Mouse (Mus musculus) liver, embryonic 16.5 days (tissue): Measurements from ENCODE around the gene Dmbx1. TPM values are rescaled to one million over a fixed set of nuclear protein-coding genes. Genes with fewer than 3 reads are reported as not detected.

Experiments used
- ATAC-seq: fragments of 200-750 bp; cut with Nextera tagmentation; 2 replicates; pipeline ENCODE4 v1.8.0; 2017; ENCODE audit warnings: low read depth, mild to moderate bottlenecking, moderate number of reproducible peaks, moderate library complexity
- H3K27ac ChIP-seq: fragments of 300-500 bp; sonication (generic); 2 replicates; pipeline ENCODE4 v1.5.1; 2014; ENCODE audit warnings: mild to moderate bottlenecking, low read length
- H3K27me3 ChIP-seq: fragments of 300-500 bp; sonication (generic); 2 replicates; pipeline ENCODE4 v1.6.1; 2014; ENCODE audit warnings: low read depth, low read length, mixed read lengths; ENCODE audit not compliant: control insufficient read depth, insufficient read depth
- H3K36me3 ChIP-seq: fragments of 300-500 bp; sonication (generic); 2 replicates; pipeline ENCODE4 v1.6.1; 2014; ENCODE audit warnings: mild to moderate bottlenecking; ENCODE audit not compliant: control insufficient read depth, insufficient read depth
- H3K4me1 ChIP-seq: fragments of 300-500 bp; sonication (generic); 2 replicates; pipeline ENCODE4 v1.6.1; 2014; ENCODE audit warnings: low read depth, low read length, mixed read lengths; ENCODE audit not compliant: control insufficient read depth
- H3K4me2 ChIP-seq: fragments of 300-500 bp; sonication (generic); 2 replicates; pipeline ENCODE4 v1.6.1; 2014; ENCODE audit warnings: low read depth, low read length, mixed read lengths
- H3K4me3 ChIP-seq: fragments of 300-500 bp; sonication (generic); 2 replicates; pipeline ENCODE4 v1.5.1; 2014; ENCODE audit warnings: low read depth, mild to moderate bottlenecking, low read length
- H3K9ac ChIP-seq: fragments of 300-500 bp; sonication (generic); 2 replicates; pipeline ENCODE4 v1.6.1; 2014; ENCODE audit warnings: low read depth, low read length
- H3K9me3 ChIP-seq: fragments of 300-500 bp; sonication (generic); replicated peaks from 2 replicates; pipeline ENCODE4 v1.6.1; 2016; ENCODE audit warnings: low read length; ENCODE audit not compliant: control insufficient read depth
- WGBS: fragments of 180-500 bp; shearing (Covaris S2); extraction: QIAGEN DNeasy Blood & Tissue Kit; methylation state at CpG from one replicate; pipeline ENCODE4 v1.1.7; 2014; ENCODE audit not compliant: insufficient replicate concordance; 5-methylcytosine and 5-hydroxymethylcytosine counted together
- polyA plus RNA-seq: library from polyadenylated mRNA; unstranded; fragments of >200 nt; fragmentation: Nextera tagmentation; extraction: Ambion mirVana; gene quantifications from 2 replicates; pipeline ENCODE4 v1.2.1, GENCODE M21; 2015

Dmbx1 gene
- polyA plus RNA-seq, 1 experiment from 2014 or later: not detected

GRCm38 (mm10) chr4:115931556-115932088 is 8.1 kb downstream of the Dmbx1 start:
- Histone ChIP-seq H3K9ac (no peak overlapping the region), H3K4me2 (no peak overlapping the region), H3K4me3 (no peak overlapping the region), H3K4me1 (no peaks in the 10 kb centered on the region), H3K9me3 (no peaks in the 10 kb centered on the region), H3K36me3 (no peaks in the 10 kb centered on the region), H3K27me3 (peaks cover 70% of the 10 kb centered on the region), H3K27ac (no peak overlapping the region)
- no peak for ATAC-seq
- WGBS: 47% methylated on average over 13 of the region's 13 CpGs

GRCm38 (mm10) chr4:115927637-115928036 is 12.1 kb downstream of the Dmbx1 start:
- Histone ChIP-seq H3K9ac (no peak overlapping the region), H3K4me1 (no peaks in the 10 kb centered on the region), H3K4me2 (no peak overlapping the region), H3K36me3 (no peaks in the 10 kb centered on the region), H3K4me3 (no peak overlapping the region), H3K27ac (no peak overlapping the region), H3K27me3 (peaks cover 30% of the 10 kb centered on the region), H3K9me3 (no peaks in the 10 kb centered on the region)
- 40% methylated on average over 7 of the region's 7 CpGs for WGBS
- no peak for ATAC-seq

DNA sequence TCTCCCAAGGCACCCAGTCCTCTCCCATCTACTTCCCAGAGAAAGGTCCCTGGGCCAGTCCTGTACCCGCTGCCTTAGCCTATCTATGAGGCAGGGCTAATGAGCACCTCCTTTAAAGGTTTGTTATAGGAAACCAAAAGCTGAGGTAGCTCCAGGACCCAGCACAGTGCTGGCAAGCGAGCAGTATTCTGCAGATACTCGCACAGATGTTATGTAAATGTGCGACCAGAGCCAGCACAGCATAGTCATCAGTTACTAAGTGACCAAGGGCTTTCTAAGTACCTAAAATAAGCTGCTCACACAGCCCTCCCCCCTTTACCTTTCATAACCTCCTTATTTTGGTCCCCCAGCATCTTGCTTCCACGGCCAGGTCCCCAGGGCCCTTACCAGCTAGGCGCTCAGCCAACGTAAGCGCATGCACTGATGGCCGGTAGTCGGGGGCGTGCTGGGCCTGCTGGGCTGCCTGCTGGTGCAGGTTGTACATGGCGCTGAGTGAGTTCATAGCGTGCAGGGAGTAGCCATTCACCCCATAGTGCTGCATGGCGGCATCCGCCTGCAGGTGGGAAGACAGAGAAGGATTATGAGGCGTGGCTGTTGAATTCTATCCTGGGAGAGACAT is 16.4 kb downstream of the Dmbx1 start:
- Histone ChIP-seq H3K36me3 (no peaks in the 10 kb centered on the region), H3K4me1 (no peaks in the 10 kb centered on the region), H3K4me2 (no peak overlapping the region), H3K27me3 (peaks cover 6% of the 10 kb centered on the region), H3K4me3 (no peak overlapping the region), H3K9ac (no peak overlapping the region), H3K9me3 (no peaks in the 10 kb centered on the region), H3K27ac (no peak overlapping the region)
- WGBS: 64% methylated on average over 16 of the region's 16 CpGs
- ATAC-seq: no peak

GRCm38 (mm10) chr4:115922688-115923087 is 17.0 kb downstream of the Dmbx1 start:
- H3K4me2 ChIP-seq: no peak overlapping the region
- H3K36me3 ChIP-seq: no peaks in the 10 kb centered on the region
- no peaks in the 10 kb centered on the region for H3K9me3 ChIP-seq
- H3K27me3 ChIP-seq: peaks cover 13% of the 10 kb centered on the region
- ATAC-seq: no peak
- no peaks in the 10 kb centered on the region for H3K4me1 ChIP-seq
- H3K9ac ChIP-seq: no peak overlapping the region
- H3K27ac ChIP-seq: no peak overlapping the region
- H3K4me3 ChIP-seq: no peak overlapping the region
- 65% methylated on average over 5 of the region's 5 CpGs for WGBS

DNA sequence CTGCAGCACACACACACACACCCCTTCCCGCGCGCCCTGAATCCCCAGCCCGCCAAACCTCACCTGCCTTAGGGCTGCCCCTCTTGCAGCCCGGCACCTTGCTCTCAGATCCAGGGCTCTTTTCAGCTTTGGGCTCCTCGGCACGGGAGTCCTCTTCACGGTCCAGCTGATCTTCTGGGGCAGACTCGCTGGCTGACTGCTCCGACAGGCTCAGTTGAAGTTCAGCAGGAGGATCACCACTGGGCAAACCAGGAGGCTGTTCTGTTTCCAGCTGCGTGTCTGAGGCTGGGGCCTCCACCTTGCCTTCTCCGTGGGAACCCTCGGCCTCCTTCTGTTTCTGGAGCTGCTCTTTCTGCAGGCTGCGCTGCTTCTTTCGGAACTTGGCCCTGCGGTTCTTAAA is 19.8 kb downstream of the Dmbx1 start:
- no peak for ATAC-seq
- no peaks in the 10 kb centered on the region for H3K4me1 ChIP-seq
- no peaks in the 10 kb centered on the region for H3K36me3 ChIP-seq
- peaks cover 19% of the 10 kb centered on the region for H3K27me3 ChIP-seq
- no peak overlapping the region for H3K9ac ChIP-seq
- H3K4me3 ChIP-seq: no peak overlapping the region
- no peaks in the 10 kb centered on the region for H3K9me3 ChIP-seq
- H3K4me2 ChIP-seq: no peak overlapping the region
- WGBS: 66% methylated on average over 16 of the region's 16 CpGs
- no peak overlapping the region for H3K27ac ChIP-seq

DNA sequence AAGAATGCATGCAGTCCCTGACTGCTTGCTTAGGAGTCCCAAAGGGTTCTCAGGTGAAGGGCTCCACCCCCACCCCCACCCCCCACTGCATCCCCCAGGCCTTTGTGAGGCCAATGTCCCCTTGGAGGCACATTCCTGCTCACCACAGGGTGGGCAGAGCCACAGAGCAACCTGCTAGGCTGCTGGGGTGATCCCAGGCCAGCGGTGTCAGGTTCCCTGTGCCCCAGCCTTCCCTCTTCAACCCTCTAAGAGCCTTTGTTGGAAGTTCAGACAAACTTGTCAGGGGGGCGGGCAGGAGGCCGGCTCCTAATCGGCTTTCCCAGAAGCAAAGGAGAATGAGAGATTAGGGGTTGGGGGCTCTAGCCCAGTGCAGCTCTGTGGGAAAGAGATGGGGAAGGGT is 28.1 kb downstream of the Dmbx1 start:
- Histone ChIP-seq H3K27me3 (peaks cover 9% of the 10 kb centered on the region), H3K4me1 (no peaks in the 10 kb centered on the region), H3K4me3 (no peak overlapping the region), H3K9ac (no peak overlapping the region), H3K4me2 (no peak overlapping the region), H3K27ac (no peak overlapping the region), H3K9me3 (no peaks in the 10 kb centered on the region), H3K36me3 (no peaks in the 10 kb centered on the region)
- WGBS: 32% methylated on average over 4 of the region's 4 CpGs
- ATAC-seq: no peak

DNA sequence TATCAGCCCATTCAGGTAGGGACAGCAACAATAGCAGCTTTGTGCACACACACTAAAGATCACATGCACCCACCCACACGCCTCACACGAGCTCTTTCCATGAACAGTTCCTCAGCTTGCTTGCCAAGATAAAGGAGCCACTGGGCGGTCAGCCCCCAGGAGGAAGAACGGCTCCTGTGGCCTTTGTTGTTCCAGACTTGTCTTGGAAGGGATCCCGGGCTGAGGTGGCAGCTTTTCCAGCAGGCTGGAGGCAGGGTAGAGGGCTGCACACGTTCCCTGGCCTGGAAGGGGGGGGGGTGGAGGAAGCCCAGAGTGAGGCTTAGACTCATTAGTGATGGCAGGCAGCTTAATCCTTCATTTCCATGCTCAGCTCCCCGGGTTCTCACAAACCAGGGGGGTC is 31.1 kb downstream of the Dmbx1 start:
- H3K9me3 ChIP-seq: no peaks in the 10 kb centered on the region

GRCm38 (mm10) chr4:115907994-115908393 is 31.7 kb downstream of the Dmbx1 start:
- no peak for ATAC-seq

More for the DNA sequence above, 31.1 kb downstream of the Dmbx1 start:
- no peaks in the 10 kb centered on the region for H3K4me1 ChIP-seq
- no peak overlapping the region for H3K27ac ChIP-seq
- no peak overlapping the region for H3K4me2 ChIP-seq
- H3K36me3 ChIP-seq: no peaks in the 10 kb centered on the region
- H3K4me3 ChIP-seq: no peak overlapping the region
- peaks cover 31% of the 10 kb centered on the region for H3K27me3 ChIP-seq
- WGBS: 22% methylated on average over 7 of the region's 7 CpGs
- ATAC-seq: no peak
- no peak overlapping the region for H3K9ac ChIP-seq

GRCm38 (mm10) chr4:115906791-115907190 is 32.9 kb downstream of the Dmbx1 start:
- 64% methylated on average over 3 of the region's 3 CpGs for WGBS
- Histone ChIP-seq H3K4me3 (no peak overlapping the region), H3K27ac (no peak overlapping the region), H3K36me3 (no peaks in the 10 kb centered on the region), H3K9me3 (no peaks in the 10 kb centered on the region), H3K4me1 (no peaks in the 10 kb centered on the region), H3K4me2 (no peak overlapping the region), H3K27me3 (peaks cover 38% of the 10 kb centered on the region), H3K9ac (no peak overlapping the region)
- ATAC-seq: no peak

More at GRCm38 (mm10) chr4:115907994-115908393, 31.7 kb downstream of the Dmbx1 start:
- no peak overlapping the region for H3K9ac ChIP-seq
- no peak overlapping the region for H3K4me3 ChIP-seq
- no peak overlapping the region for H3K27ac ChIP-seq
- no peaks in the 10 kb centered on the region for H3K4me1 ChIP-seq
- H3K36me3 ChIP-seq: no peaks in the 10 kb centered on the region
- H3K9me3 ChIP-seq: no peaks in the 10 kb centered on the region
- H3K4me2 ChIP-seq: no peak overlapping the region
- H3K27me3 ChIP-seq: peaks cover 34% of the 10 kb centered on the region
- WGBS: 10% methylated on average over 1 of the region's 1 CpGs
